Mouse (Mus musculus) heart, adult 8-10 months (tissue): ENCODE measurements around the gene Tppp3. TPM values are rescaled to one million over a fixed set of nuclear protein-coding genes. Genes with fewer than 3 reads are reported as not detected.

Experiments used
- DNase-seq: peaks from one replicate; pipeline ENCODE4 v3.0.0; 2022; ENCODE audit warnings: low spot score
- total RNA-seq, 4 experiments: library from RNA; stranded (reverse); gene quantifications; 2 replicates each; pipeline ENCODE4 v1.2.4; 2022

Tppp3 gene
- 10 to 100 TPM; 25.8 to 42.5 (median 34.9) TPM for total RNA-seq

- peak; percentile 97 for DNase-seq
Measured at GRCm38 (mm10) chr8:105471314-105472015, at the start of gene Tppp3. TSS of gene Tppp3 (minus strand) at chr8:105471526.

DNA sequence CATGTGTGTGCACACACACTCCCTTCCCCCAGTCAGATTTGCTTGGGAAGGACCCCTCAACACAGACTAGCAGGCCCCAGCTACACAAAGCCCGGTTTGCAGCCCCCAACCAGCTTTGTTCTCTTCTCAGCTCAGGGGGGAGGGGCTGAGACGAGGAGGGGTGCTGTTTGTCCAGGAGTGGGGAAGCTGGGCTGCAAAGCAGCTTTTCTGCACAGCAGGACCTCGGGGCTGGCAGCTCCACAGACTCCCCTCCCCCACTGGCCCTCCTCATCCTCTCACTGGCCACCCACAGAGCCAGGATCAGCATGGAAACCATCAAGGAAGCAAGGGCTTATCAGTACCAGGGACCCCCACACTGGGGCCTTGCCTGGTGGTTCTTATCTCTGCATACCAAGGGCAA is 49.7 kb upstream of the Tppp3 start:
- no peak for DNase-seq

DNA sequence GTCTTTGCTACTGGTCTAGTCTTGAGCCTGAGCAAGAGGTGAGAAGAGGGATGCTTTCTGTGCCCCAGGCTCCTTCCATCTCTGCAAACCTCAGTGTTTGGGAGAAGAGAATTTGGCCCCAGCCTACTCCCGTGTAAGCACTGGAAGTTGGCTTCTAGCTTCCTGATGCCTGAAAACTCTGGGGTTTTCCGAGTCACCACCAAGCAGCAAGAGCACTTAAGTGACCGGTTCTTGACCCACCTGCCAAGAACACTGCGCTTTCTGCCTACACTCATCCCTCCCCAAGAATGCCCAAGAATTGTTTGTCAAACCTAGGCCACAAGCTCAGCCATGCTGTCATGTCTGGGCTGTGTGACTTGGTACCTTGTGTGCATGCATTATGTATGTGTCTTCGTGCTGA is 49.2 kb upstream of the Tppp3 start:
- DNase-seq = no peak

- no peak for DNase-seq
Measured at GRCm38 (mm10) chr8:105519591-105519990, 48.3 kb upstream of the Tppp3 start.

GRCm38 (mm10) chr8:105518436-105519313 is 47.3 kb upstream of the Tppp3 start, which contains the start of gene Hsd11b2:
TSS of gene Hsd11b2 (plus strand) at chr8:105518755.
- no peak for DNase-seq

DNA sequence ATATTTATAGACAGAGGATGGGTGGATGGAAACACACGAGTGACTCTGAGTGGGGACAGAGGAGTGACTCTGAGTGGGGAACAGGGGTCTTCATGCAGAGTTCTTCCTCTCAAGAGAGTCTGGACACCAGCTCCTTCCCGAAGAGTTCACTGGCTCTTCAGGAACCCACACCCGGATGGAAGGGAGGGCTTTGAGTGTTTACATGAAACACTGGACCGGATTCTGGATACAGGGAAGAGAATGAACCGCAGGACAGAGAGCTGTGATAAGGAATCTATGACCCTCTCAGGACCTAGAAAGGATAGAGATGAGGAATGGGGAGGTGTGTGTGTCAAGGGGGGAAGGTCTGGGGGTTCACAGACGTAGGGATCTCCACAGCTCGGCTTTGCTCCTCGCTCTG is 46.0 kb upstream of the Tppp3 start:
- DNase-seq = no peak

- DNase-seq = peak; percentile 81
Measured at GRCm38 (mm10) chr8:105516018-105516645, 44.8 kb upstream of the Tppp3 start.

GRCm38 (mm10) chr8:105514656-105515055 is 43.3 kb upstream of the Tppp3 start:
- no peak for DNase-seq

- DNase-seq = no peak
Measured at GRCm38 (mm10) chr8:105514194-105514593, 42.9 kb upstream of the Tppp3 start.

- DNase-seq = no peak
Measured at GRCm38 (mm10) chr8:105509997-105510735, 38.8 kb upstream of the Tppp3 start.

GRCm38 (mm10) chr8:105508758-105509157 is 37.4 kb upstream of the Tppp3 start:
- DNase-seq = no peak

DNA sequence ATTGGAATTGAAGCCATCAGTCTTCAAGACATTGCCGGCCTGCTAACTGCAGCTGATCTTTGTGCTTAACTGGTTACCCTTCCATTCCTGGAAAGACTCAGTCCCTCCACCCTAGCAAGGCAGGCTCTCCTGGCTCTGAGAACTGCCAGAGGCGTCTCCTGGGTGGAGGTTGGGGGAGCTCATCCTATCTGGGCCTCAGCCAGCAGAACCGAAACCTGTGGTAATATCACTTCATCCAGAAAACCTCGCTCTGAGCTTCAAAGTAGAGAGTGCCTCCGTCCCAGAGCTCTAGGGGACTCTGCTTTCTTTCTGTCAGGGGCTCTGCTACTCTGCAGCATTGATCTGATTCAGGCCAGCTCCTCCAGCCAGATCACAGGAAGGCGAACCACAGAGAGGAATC is 35.7 kb upstream of the Tppp3 start:
- DNase-seq = no peak

GRCm38 (mm10) chr8:105504617-105505016 is 33.3 kb upstream of the Tppp3 start:
- peak; percentile 61 for DNase-seq

DNA sequence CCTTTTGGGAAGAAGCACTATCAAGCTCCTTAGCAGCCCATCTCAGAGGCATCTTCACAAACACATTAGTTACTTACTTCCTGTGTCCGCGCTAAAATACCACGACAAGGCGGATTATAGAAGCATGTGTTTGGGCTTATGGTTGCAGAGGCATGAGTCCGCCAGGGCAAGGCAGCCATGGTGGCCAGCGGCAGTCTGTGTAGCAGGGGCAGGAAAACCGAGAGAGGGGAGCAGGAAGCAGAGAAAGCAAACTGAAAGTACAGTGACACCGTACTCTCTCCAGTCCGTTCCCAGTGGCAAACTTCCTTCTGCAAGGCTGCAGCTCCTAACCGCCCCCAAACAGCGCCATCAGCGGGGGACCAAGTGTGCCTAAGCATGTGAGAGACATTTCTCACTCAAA is 28.5 kb upstream of the Tppp3 start:
- DNase-seq = no peak

- DNase-seq = peak; percentile 89
Measured at GRCm38 (mm10) chr8:105496439-105497180, 25.3 kb upstream of the Tppp3 start, which contains the start of gene Zdhhc1. TSS of gene Zdhhc1 (minus strand) at chr8:105496902.

DNA sequence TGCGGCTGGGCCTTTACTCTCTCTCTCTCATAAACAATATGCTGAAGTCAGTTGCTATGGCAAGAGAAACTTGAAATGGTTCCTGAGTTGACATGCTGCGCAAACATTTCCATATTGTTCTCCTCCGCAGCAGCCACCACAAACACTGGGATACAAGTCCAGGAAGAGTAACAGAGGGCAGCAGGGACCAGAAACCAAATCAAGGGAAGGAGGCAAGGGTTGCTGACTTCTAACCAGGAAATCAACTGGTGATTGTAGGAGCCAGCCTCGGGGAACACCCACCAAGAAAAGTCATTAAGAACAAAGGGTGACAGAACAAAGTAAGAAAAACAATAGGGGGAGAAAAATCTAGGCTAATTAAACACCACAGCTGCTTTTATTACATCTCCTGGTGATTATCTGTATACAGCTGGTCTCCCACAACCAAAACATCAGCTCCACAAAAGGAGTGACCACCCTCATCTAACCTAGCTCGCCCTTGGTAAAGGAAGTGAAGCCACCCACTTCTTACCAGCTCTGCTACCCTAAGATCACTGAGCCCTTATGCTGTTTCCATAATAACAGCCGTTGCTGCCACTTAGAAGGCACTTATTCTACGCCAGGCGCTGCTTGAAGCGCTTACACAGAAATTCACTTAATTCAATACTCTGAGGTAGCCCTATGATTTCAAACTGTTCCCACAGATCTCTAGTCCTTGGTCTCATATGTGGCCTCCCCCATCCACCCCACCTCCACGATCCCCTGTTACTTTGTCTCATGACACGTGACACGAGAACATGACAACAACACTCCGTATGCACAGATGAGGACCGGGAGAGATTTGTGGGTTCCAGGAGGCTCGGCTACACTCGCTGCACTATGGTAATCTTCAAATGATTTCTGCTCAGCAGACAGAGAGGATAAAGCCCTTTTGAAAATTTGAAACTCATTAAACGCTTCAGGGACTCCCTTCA is 24.3 kb upstream of the Tppp3 start:
- DNase-seq = no peak

- DNase-seq = no peak
Measured at GRCm38 (mm10) chr8:105494566-105494965, 23.2 kb upstream of the Tppp3 start.

DNA sequence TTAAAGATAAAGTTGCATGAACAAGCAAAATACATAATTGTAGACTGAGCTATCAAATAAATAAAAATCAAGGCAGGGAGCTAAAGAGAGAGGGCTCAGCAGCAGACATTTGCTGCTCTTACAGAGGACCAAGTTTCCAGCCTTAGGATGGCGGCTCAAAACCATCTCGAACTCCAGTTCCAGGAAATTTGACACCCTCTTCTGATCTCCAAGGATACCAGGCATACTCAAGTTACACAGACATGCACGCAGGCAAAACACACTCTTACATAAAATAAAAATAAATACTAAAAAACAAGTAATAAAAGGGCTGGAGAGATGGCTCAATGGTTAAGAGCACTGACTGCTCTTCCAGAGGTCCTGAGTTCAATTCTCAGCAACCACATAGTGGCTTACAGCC is 22.2 kb upstream of the Tppp3 start:
- DNase-seq = no peak

GRCm38 (mm10) chr8:105489281-105489680 is 18.0 kb upstream of the Tppp3 start:
- DNase-seq = no peak

DNA sequence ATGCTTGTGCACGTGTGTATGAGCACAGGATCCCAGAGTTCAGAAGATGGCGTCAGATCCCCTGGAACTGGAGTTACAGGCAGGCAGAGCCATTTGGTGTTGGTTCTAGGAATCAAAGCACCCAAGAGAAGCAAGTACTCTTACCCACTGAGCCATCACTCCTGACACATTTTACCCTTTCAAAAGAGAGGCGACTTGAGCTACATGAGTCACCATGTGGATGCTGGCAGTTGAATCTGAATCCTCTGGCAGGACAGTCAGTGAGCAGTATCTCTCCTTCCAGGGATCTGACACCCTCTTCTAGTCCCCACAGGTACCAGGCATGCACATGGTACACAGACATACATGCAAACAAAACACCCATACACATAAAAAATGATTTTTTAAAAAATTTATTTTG is 16.8 kb upstream of the Tppp3 start:
- DNase-seq = no peak
